17 mouse cellular contexts compared by ENCODE assay signal in genomic region chr11:96631521-96631920, GRCm38 (mm10).
"Had no signal": no experiment of that assay in that cellular context is flagged by ENCODE, and none has a peak within 500 bp of the region (broad histone marks: within the 10 kb centered on the region; RNA-seq: fewer than 3 reads in every experiment).

No protein-coding gene starts in this region.

- DNase-seq: kidney, postnatal 25 days; layer of hippocampus, adult 9-11 months; lung, adult 18-20 months; right cerebral cortex, adult 18-20 months; right cerebral cortex, postnatal 14 days; right cerebral cortex, postnatal 4 days; thymus, adult 2 months; thymus, postnatal 14 days; thymus, postnatal 4 days had no signal

- H3K4me1 ChIP-seq: midbrain, embryonic 12.5 days; midbrain, embryonic 15.5 days had no signal

- H3K9ac ChIP-seq: liver, embryonic 14.5 days; midbrain, embryonic 12.5 days; midbrain, embryonic 15.5 days had no signal

- H3K4me3 ChIP-seq: layer of hippocampus, adult 2 months; midbrain, embryonic 12.5 days; midbrain, embryonic 15.5 days had no signal

- H3K27ac ChIP-seq: kidney, postnatal 0 days; layer of hippocampus, adult 2 months; liver, embryonic 14.5 days; macrophage; midbrain, embryonic 12.5 days; midbrain, embryonic 15.5 days; stomach, postnatal 0 days had no signal

- H3K9me3 ChIP-seq: midbrain, embryonic 12.5 days; midbrain, embryonic 15.5 days had no signal

- H3K27me3 ChIP-seq: midbrain, embryonic 12.5 days; midbrain, embryonic 15.5 days had no signal

- H3K4me2 ChIP-seq: liver, embryonic 11.5 days; midbrain, embryonic 12.5 days; midbrain, embryonic 15.5 days had no signal

- ATAC-seq: midbrain, embryonic 15.5 days had no signal

- H3K36me3 ChIP-seq: midbrain, embryonic 12.5 days; midbrain, embryonic 15.5 days had no signal
